Mouse (Mus musculus) liver, embryonic 15.5 days (tissue): ENCODE data around the gene Trim62. TPM values are rescaled to one million over a fixed set of nuclear protein-coding genes. Genes with fewer than 3 reads are reported as not detected.

Source experiments
- ATAC-seq: fragments of 200-750 bp; cut with Nextera tagmentation; 2 replicates; pipeline ENCODE4 v1.8.0; 2017; ENCODE audit warnings: moderate number of reproducible peaks, mild to moderate bottlenecking, moderate library complexity; ENCODE audit not compliant: insufficient read depth
- H3K27ac ChIP-seq: fragments of 300-500 bp; sonication (generic); replicated peaks from 2 replicates; pipeline ENCODE4 v1.5.1; 2015; ENCODE audit warnings: mild to moderate bottlenecking, inconsistent platforms
- H3K27me3 ChIP-seq: fragments of 300-500 bp; sonication (generic); 2 replicates; pipeline ENCODE4 v1.6.1; 2015; ENCODE audit warnings: mild to moderate bottlenecking, inconsistent platforms
- H3K36me3 ChIP-seq: fragments of 300-500 bp; sonication (generic); replicated peaks from 2 replicates; pipeline ENCODE4 v1.6.1; 2015; ENCODE audit warnings: moderate library complexity, mild to moderate bottlenecking, inconsistent platforms
- H3K4me1 ChIP-seq: fragments of 300-500 bp; sonication (generic); replicated peaks from 2 replicates; pipeline ENCODE4 v1.6.1; 2015; ENCODE audit warnings: inconsistent platforms
- H3K4me2 ChIP-seq: fragments of 300-500 bp; sonication (generic); 2 replicates; pipeline ENCODE4 v1.6.1; 2015; ENCODE audit warnings: moderate library complexity, mild to moderate bottlenecking, inconsistent platforms
- H3K4me3 ChIP-seq: fragments of 300-500 bp; sonication (generic); replicated peaks from 2 replicates; pipeline ENCODE4 v1.5.1; 2015; ENCODE audit warnings: mild to moderate bottlenecking, inconsistent platforms
- H3K9ac ChIP-seq: fragments of 300-500 bp; sonication (generic); 2 replicates; pipeline ENCODE4 v1.6.1; 2015; ENCODE audit warnings: moderate library complexity, mild to moderate bottlenecking, inconsistent platforms
- H3K9me3 ChIP-seq: fragments of 300-500 bp; sonication (generic); replicated peaks from 2 replicates; pipeline ENCODE4 v1.6.1; 2016; ENCODE audit warnings: inconsistent platforms
- WGBS: fragments of 180-500 bp; shearing (Covaris S2); methylation state at CpG from one replicate; pipeline ENCODE4 v1.1.7; 2015; ENCODE audit warnings: mixed read lengths; ENCODE audit not compliant: insufficient replicate concordance; 5-methylcytosine and 5-hydroxymethylcytosine counted together
- polyA plus RNA-seq: library from polyadenylated mRNA; unstranded; fragments of >200 nt; fragmentation: Nextera tagmentation; extraction: Ambion mirVana; gene quantifications from 2 replicates; pipeline ENCODE4 v1.2.1, GENCODE M21; 2015

Trim62 gene
- polyA plus RNA-seq, 1 experiment from 2014 or later, result 0.18 TPM

- no peak for ATAC-seq
- no peak overlapping the region for H3K9ac ChIP-seq
- H3K4me2 ChIP-seq, result no peak overlapping the region
- no peaks in the 10 kb centered on the region for H3K9me3 ChIP-seq
- H3K27me3 ChIP-seq, result peaks cover 54% of the 10 kb centered on the region
- H3K4me3 ChIP-seq, result no peak overlapping the region
- WGBS, result 55% methylated on average over 5 of the region's 5 CpGs
- no peak overlapping the region for H3K27ac ChIP-seq
- H3K36me3 ChIP-seq, result no peaks in the 10 kb centered on the region
- H3K4me1 ChIP-seq, result peaks cover 14% of the 10 kb centered on the region
Observed at GRCm38 (mm10) chr4:128886571-128886970, 3.2 kb downstream of the Trim62 start.

- H3K27me3 ChIP-seq, result peaks cover 49% of the 10 kb centered on the region
- H3K9ac ChIP-seq, result no peak overlapping the region
- no peaks in the 10 kb centered on the region for H3K36me3 ChIP-seq
- WGBS, result 74% methylated on average over 10 of the region's 10 CpGs
- H3K9me3 ChIP-seq, result no peaks in the 10 kb centered on the region
- no peak overlapping the region for H3K27ac ChIP-seq
- no peak overlapping the region for H3K4me3 ChIP-seq
- no peak for ATAC-seq
- peaks cover 14% of the 10 kb centered on the region for H3K4me1 ChIP-seq
- H3K4me2 ChIP-seq, result no peak overlapping the region
Observed at GRCm38 (mm10) chr4:128887026-128887425, 3.6 kb downstream of the Trim62 start.

- Histone ChIP-seq H3K4me2 (no peak overlapping the region), H3K4me1 (peaks cover 14% of the 10 kb centered on the region), H3K27me3 (peaks cover 46% of the 10 kb centered on the region), H3K9ac (no peak overlapping the region), H3K9me3 (no peaks in the 10 kb centered on the region), H3K4me3 (no peak overlapping the region), H3K27ac (no peak overlapping the region), H3K36me3 (no peaks in the 10 kb centered on the region)
- 59% methylated on average over 9 of the region's 9 CpGs for WGBS
- no peak for ATAC-seq
Observed at GRCm38 (mm10) chr4:128887641-128888091, 4.3 kb downstream of the Trim62 start.

- 67% methylated on average over 6 of the region's 6 CpGs for WGBS
Observed at GRCm38 (mm10) chr4:128888436-128888990, 5.1 kb downstream of the Trim62 start.

GRCm38 (mm10) chr4:128889752-128890630 is 6.6 kb downstream of the Trim62 start:
- H3K9me3 ChIP-seq, result no peaks in the 10 kb centered on the region
- ATAC-seq, result no peak
- WGBS, result 53% methylated on average over 12 of the region's 12 CpGs
- no peak overlapping the region for H3K9ac ChIP-seq
- no peaks in the 10 kb centered on the region for H3K36me3 ChIP-seq
- H3K4me2 ChIP-seq, result no peak overlapping the region
- H3K4me1 ChIP-seq, result no peaks in the 10 kb centered on the region
- peaks cover 26% of the 10 kb centered on the region for H3K27me3 ChIP-seq
- no peak overlapping the region for H3K27ac ChIP-seq
- no peak overlapping the region for H3K4me3 ChIP-seq

More at GRCm38 (mm10) chr4:128888436-128888990, 5.1 kb downstream of the Trim62 start:
- H3K4me2 ChIP-seq, result no peak overlapping the region
- H3K27ac ChIP-seq, result no peak overlapping the region
- no peaks in the 10 kb centered on the region for H3K36me3 ChIP-seq
- H3K9ac ChIP-seq, result no peak overlapping the region
- H3K9me3 ChIP-seq, result no peaks in the 10 kb centered on the region
- H3K4me1 ChIP-seq, result peaks cover 10% of the 10 kb centered on the region
- H3K27me3 ChIP-seq, result peaks cover 41% of the 10 kb centered on the region
- H3K4me3 ChIP-seq, result no peak overlapping the region
- ATAC-seq, result no peak

GRCm38 (mm10) chr4:128891157-128891556 is 7.8 kb downstream of the Trim62 start:
- 3% methylated on average over 1 of the region's 1 CpGs for WGBS
- H3K9ac ChIP-seq, result no peak overlapping the region
- H3K4me2 ChIP-seq, result no peak overlapping the region
- no peaks in the 10 kb centered on the region for H3K36me3 ChIP-seq
- H3K27me3 ChIP-seq, result peaks cover 14% of the 10 kb centered on the region
- H3K9me3 ChIP-seq, result no peaks in the 10 kb centered on the region
- no peak overlapping the region for H3K4me3 ChIP-seq
- H3K4me1 ChIP-seq, result no peaks in the 10 kb centered on the region
- ATAC-seq, result no peak
- H3K27ac ChIP-seq, result no peak overlapping the region

- Histone ChIP-seq H3K9me3 (no peaks in the 10 kb centered on the region), H3K27me3 (peaks cover 8% of the 10 kb centered on the region), H3K4me2 (no peak overlapping the region), H3K27ac (no peak overlapping the region), H3K36me3 (no peaks in the 10 kb centered on the region), H3K9ac (no peak overlapping the region), H3K4me3 (no peak overlapping the region), H3K4me1 (no peaks in the 10 kb centered on the region)
- no peak for ATAC-seq
- 58% methylated on average over 6 of the region's 6 CpGs for WGBS
Observed at GRCm38 (mm10) chr4:128891746-128892145, 8.4 kb downstream of the Trim62 start.

GRCm38 (mm10) chr4:128892188-128892587 is 8.8 kb downstream of the Trim62 start:
- H3K9ac ChIP-seq, result no peak overlapping the region
- no peak overlapping the region for H3K4me2 ChIP-seq
- ATAC-seq, result no peak
- WGBS, result 60% methylated on average over 6 of the region's 6 CpGs
- no peak overlapping the region for H3K4me3 ChIP-seq
- H3K9me3 ChIP-seq, result no peaks in the 10 kb centered on the region
- H3K4me1 ChIP-seq, result no peaks in the 10 kb centered on the region
- H3K36me3 ChIP-seq, result no peaks in the 10 kb centered on the region
- H3K27ac ChIP-seq, result no peak overlapping the region
- peaks cover 6% of the 10 kb centered on the region; the same call in 1 of the 2 replicates for H3K27me3 ChIP-seq

- Histone ChIP-seq H3K9ac (no peak overlapping the region), H3K27ac (no peak overlapping the region), H3K4me2 (no peak overlapping the region), H3K9me3 (no peaks in the 10 kb centered on the region), H3K27me3 (0 out of 2 replicates have a peak, but pooled peaks cover 6% of the 10 kb centered on the region), H3K4me3 (no peak overlapping the region), H3K4me1 (no peaks in the 10 kb centered on the region), H3K36me3 (no peaks in the 10 kb centered on the region)
- WGBS, result 61% methylated on average over 12 of the region's 12 CpGs
- ATAC-seq, result no peak
Observed at GRCm38 (mm10) chr4:128894112-128894511, 10.7 kb downstream of the Trim62 start.

GRCm38 (mm10) chr4:128895841-128896240 is 12.5 kb downstream of the Trim62 start:
- no peak for ATAC-seq
- H3K27me3 ChIP-seq, result 0 out of 2 replicates have a peak, but pooled peaks cover 6% of the 10 kb centered on the region
- WGBS, result 73% methylated on average over 4 of the region's 4 CpGs
- no peak overlapping the region for H3K9ac ChIP-seq
- H3K9me3 ChIP-seq, result no peaks in the 10 kb centered on the region
- H3K4me3 ChIP-seq, result no peak overlapping the region
- H3K36me3 ChIP-seq, result no peaks in the 10 kb centered on the region
- H3K4me1 ChIP-seq, result no peaks in the 10 kb centered on the region
- no peak overlapping the region for H3K4me2 ChIP-seq
- no peak overlapping the region for H3K27ac ChIP-seq

- no peaks in the 10 kb centered on the region for H3K36me3 ChIP-seq
- 0 out of 2 replicates have a peak, but pooled peaks cover 6% of the 10 kb centered on the region for H3K27me3 ChIP-seq
- ATAC-seq, result no peak
- H3K4me3 ChIP-seq, result no peak overlapping the region
- H3K27ac ChIP-seq, result no peak overlapping the region
- H3K9me3 ChIP-seq, result no peaks in the 10 kb centered on the region
- H3K4me1 ChIP-seq, result no peaks in the 10 kb centered on the region
- no peak overlapping the region for H3K4me2 ChIP-seq
- no peak overlapping the region for H3K9ac ChIP-seq
- WGBS, result 74% methylated on average over 10 of the region's 10 CpGs
Observed at GRCm38 (mm10) chr4:128896667-128897066, 13.3 kb downstream of the Trim62 start.
